Mouse (Mus musculus) liver, embryonic 12.5 days (tissue): Measurements from ENCODE around the gene Usp6nl. TPM values are rescaled to one million over a fixed set of nuclear protein-coding genes. Genes with fewer than 3 reads are reported as not detected.

Experiments used
- ATAC-seq: fragments of 200-750 bp; cut with Nextera tagmentation; 2 replicates; pipeline ENCODE4 v1.8.0; 2017; ENCODE audit warnings: moderate number of reproducible peaks, mild to moderate bottlenecking, moderate library complexity
- H3K27ac ChIP-seq: fragments of 300-500 bp; sonication (generic); 2 replicates; pipeline ENCODE4 v1.5.1; 2016; ENCODE audit warnings: mild to moderate bottlenecking
- H3K27me3 ChIP-seq: fragments of 300-500 bp; sonication (generic); replicated peaks from 2 replicates; pipeline ENCODE4 v1.6.1; 2016; ENCODE audit warnings: mild to moderate bottlenecking, moderate library complexity
- H3K36me3 ChIP-seq: fragments of 300-500 bp; sonication (generic); 2 replicates; pipeline ENCODE4 v1.6.1; 2016; ENCODE audit warnings: mild to moderate bottlenecking, moderate library complexity
- H3K4me1 ChIP-seq: fragments of 300-500 bp; sonication (generic); 2 replicates; pipeline ENCODE4 v1.6.1; 2016
- H3K4me2 ChIP-seq: fragments of 300-500 bp; sonication (generic); 2 replicates; pipeline ENCODE4 v1.6.1; 2016; ENCODE audit warnings: mild to moderate bottlenecking, moderate library complexity
- H3K4me3 ChIP-seq: fragments of 300-500 bp; sonication (generic); 2 replicates; pipeline ENCODE4 v1.5.1; 2016; ENCODE audit warnings: mild to moderate bottlenecking, moderate library complexity
- H3K9ac ChIP-seq: fragments of 300-500 bp; sonication (generic); 2 replicates; pipeline ENCODE4 v1.6.1; 2016; ENCODE audit warnings: mild to moderate bottlenecking, moderate library complexity
- H3K9me3 ChIP-seq: fragments of 300-500 bp; sonication (generic); replicated peaks from 2 replicates; pipeline ENCODE4 v1.6.1; 2016; ENCODE audit warnings: mild to moderate bottlenecking, moderate library complexity
- WGBS: fragments of 180-500 bp; shearing (Covaris S2); methylation state at CpG from one replicate; pipeline ENCODE4 v1.1.7; 2016; ENCODE audit not compliant: insufficient replicate concordance; 5-methylcytosine and 5-hydroxymethylcytosine counted together
- polyA plus RNA-seq: library from polyadenylated mRNA; unstranded; fragments of >200 nt; fragmentation: Nextera tagmentation; extraction: Ambion mirVana; gene quantifications from 2 replicates; pipeline ENCODE4 v1.2.1, GENCODE M21; 2016

Gene Usp6nl
- polyA plus RNA-seq, 1 experiment from 2014 or later, result 7.9 TPM

DNA sequence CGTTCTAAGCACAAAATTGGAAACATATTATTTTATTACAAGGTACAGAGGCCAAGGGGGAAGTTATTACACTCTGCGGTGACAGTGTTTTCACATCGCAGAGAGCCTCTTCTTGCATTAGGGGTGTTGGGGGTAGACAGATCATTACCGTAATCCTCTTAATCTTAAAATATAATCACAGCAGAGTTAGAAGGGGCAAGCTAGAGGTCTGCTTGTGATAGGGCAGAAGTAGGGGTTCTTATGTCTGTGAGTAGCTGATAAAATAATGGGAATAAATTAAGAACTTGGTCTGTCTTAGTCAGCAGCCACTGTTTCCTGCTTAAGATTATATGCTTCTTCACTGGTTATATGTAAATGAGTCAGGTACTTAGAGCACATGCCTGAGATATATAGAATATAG lies 30.6 kb downstream of the Usp6nl start:
- 49% methylated on average over 4 of the region's 4 CpGs for WGBS
- ATAC-seq, result peak; percentile 38; the same call in 1 of the 2 replicates
- H3K4me1 ChIP-seq, result peaks cover 35% of the 10 kb centered on the region
- H3K27me3 ChIP-seq, result no peaks in the 10 kb centered on the region
- no peak overlapping the region for H3K9ac ChIP-seq
- peak overlapping the region; percentile 45; the same call in 1 of the 2 replicates for H3K27ac ChIP-seq
- no peak overlapping the region for H3K4me3 ChIP-seq
- H3K9me3 ChIP-seq, result no peaks in the 10 kb centered on the region
- peaks cover 3% of the 10 kb centered on the region; the same call in 1 of the 2 replicates for H3K36me3 ChIP-seq
- H3K4me2 ChIP-seq, result peak overlapping the region; percentile 32; the same call in 1 of the 2 replicates

DNA sequence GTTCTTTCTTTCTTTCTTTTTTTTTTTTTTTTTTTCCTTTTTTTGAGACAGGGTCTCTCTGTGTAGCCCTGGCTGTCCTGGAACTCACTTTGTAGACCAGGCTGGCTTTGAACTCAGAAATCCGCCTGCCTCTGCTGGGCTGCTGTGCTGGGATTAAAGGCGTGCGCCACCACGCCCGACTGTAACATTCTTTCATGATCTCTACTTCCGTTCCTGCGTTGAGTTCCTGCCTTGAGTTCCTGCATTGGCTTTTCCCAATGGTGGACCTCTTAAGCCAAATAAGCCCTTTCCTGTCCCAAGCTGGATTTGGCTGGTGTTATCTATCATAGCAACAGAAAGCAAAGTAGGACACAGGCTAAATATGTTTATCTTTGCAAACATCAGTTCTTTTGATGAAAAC lies 34.8 kb downstream of the Usp6nl start:
- no peak overlapping the region for H3K9ac ChIP-seq
- no peak overlapping the region for H3K4me3 ChIP-seq
- no peaks in the 10 kb centered on the region for H3K9me3 ChIP-seq
- peaks cover 49% of the 10 kb centered on the region for H3K4me1 ChIP-seq
- no peak for ATAC-seq
- peaks cover 3% of the 10 kb centered on the region; the same call in 1 of the 2 replicates for H3K36me3 ChIP-seq
- 82% methylated on average over 7 of the region's 7 CpGs for WGBS
- H3K27ac ChIP-seq, result no peak overlapping the region
- no peak overlapping the region for H3K4me2 ChIP-seq
- H3K27me3 ChIP-seq, result no peaks in the 10 kb centered on the region

DNA sequence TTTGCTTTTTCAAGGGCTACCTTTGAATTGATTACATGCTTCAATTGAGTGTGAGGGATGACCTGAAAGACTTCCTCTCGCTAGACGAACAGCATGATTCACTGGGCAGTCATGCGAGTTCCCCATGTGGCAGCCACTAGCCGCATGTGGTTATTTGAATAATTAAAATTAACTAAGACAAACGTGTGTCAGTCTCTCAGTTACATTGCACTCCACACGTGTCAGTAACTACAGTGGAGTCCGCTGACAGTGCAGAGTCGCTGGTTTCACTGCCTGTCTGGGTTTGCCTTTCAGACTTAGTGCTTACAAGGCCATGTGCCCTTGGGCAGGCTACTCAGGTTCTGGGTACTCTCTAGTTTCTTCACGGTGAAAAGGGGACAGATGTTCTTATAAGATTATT lies 37.2 kb downstream of the Usp6nl start:
- H3K4me3 ChIP-seq, result no peak overlapping the region
- peaks cover 3% of the 10 kb centered on the region; the same call in 1 of the 2 replicates for H3K36me3 ChIP-seq
- H3K9me3 ChIP-seq, result no peaks in the 10 kb centered on the region
- H3K4me2 ChIP-seq, result no peak overlapping the region
- no peak overlapping the region for H3K27ac ChIP-seq
- no peak overlapping the region for H3K9ac ChIP-seq
- 72% methylated on average over 9 of the region's 9 CpGs for WGBS
- ATAC-seq, result no peak
- H3K27me3 ChIP-seq, result no peaks in the 10 kb centered on the region
- H3K4me1 ChIP-seq, result peaks cover 50% of the 10 kb centered on the region

DNA sequence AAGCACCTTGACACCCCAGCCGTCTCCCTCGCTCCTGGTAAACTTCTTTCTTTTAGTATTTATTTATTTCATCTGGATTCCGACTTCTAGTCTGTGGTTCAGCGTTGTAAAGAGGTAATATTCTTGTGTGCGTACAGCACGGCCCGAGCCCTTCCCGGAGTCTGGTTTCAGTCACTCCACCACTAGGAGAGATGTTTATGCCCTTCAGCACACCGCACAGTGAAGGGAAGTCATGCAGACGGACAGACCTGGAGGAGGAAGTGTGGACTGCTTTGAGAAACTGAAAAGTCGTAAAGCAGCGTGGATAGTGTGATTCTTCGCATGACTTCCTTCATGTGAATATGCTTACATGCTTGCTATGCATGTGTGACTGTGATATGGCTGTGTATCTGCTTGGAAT lies 40.7 kb downstream of the Usp6nl start:
- Histone ChIP-seq H3K4me2 (no peak overlapping the region), H3K36me3 (no peaks in the 10 kb centered on the region), H3K9ac (no peak overlapping the region), H3K9me3 (no peaks in the 10 kb centered on the region), H3K27me3 (no peaks in the 10 kb centered on the region), H3K27ac (no peak overlapping the region), H3K4me3 (no peak overlapping the region), H3K4me1 (peaks cover 75% of the 10 kb centered on the region)
- 69% methylated on average over 13 of the region's 13 CpGs for WGBS
- no peak for ATAC-seq

DNA sequence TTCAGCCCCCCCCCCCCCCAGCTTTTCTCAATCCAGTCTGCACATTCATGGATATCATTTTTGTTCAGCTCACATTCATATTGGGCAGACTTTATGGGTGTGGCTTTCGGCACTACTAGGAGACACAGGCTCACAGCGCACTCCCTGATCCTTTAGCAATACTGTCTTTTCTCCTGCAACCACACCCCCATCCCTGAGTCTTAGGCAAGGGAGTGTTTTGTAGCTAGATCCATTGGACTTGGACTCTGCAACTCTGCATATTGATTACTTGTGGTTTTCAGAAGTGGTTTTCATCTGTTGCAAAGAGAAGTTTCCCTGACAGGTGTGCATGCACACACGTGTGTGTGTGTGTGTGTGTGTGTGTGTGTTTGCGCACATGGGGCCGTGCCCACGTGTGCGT lies 41.5 kb downstream of the Usp6nl start:
- Histone ChIP-seq H3K4me3 (no peak overlapping the region), H3K27ac (no peak overlapping the region), H3K4me2 (no peak overlapping the region), H3K9ac (no peak overlapping the region), H3K9me3 (no peaks in the 10 kb centered on the region), H3K36me3 (no peaks in the 10 kb centered on the region), H3K4me1 (peaks cover 74% of the 10 kb centered on the region), H3K27me3 (no peaks in the 10 kb centered on the region)
- ATAC-seq, result no peak
- 79% methylated on average over 7 of the region's 7 CpGs for WGBS

DNA sequence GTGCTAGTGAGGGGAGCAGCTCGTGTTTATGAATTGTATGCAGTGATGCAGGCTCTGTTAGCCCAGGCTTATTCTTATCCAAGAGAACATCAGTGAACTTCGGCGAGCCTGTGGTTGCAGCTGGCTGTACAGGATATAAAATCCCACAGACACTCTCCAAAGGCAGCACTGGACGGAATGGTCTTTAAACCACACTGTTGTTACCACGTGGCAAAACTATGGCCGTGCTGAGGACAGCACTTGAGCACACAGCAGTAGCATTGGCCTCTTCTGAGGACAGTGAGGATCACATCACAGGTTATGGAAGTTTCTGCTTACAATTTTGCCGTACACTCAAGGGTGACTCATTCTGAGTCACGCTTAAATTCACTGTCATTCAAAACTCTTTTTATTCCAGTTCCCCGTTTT lies 44.1 kb downstream of the Usp6nl start:
- Histone ChIP-seq H3K4me3 (no peak overlapping the region), H3K9me3 (no peaks in the 10 kb centered on the region), H3K4me2 (no peak overlapping the region), H3K9ac (no peak overlapping the region), H3K27me3 (no peaks in the 10 kb centered on the region), H3K27ac (no peak overlapping the region), H3K36me3 (no peaks in the 10 kb centered on the region), H3K4me1 (peaks cover 76% of the 10 kb centered on the region)
- ATAC-seq, result peak; percentile 42; the same call in 1 of the 2 replicates
- 27% methylated on average over 9 of the region's 9 CpGs for WGBS

DNA sequence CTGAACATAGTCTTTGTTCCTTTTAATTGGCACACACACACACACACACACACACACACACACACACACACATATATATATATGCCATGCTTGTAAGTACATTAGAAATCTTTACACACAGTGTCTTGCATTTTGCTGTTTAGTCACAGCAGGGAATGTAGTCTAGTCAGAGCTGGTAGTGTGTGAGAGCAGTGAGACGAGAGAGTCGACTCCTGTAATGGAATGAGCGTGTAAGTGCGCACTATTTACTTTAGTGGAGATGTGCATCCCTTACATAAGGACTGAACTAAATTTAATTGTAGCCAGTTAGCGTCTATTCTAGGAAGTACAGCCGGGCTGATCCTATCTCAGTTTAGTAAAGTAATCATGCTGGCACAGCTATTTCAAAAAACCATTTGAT lies 44.5 kb downstream of the Usp6nl start:
- Histone ChIP-seq H3K9ac (no peak overlapping the region), H3K4me2 (no peak overlapping the region), H3K27me3 (no peaks in the 10 kb centered on the region), H3K27ac (no peak overlapping the region), H3K9me3 (no peaks in the 10 kb centered on the region), H3K4me1 (peaks cover 74% of the 10 kb centered on the region), H3K36me3 (no peaks in the 10 kb centered on the region), H3K4me3 (no peak overlapping the region)
- ATAC-seq, result no peak
- WGBS, result 75% methylated on average over 6 of the region's 6 CpGs

DNA sequence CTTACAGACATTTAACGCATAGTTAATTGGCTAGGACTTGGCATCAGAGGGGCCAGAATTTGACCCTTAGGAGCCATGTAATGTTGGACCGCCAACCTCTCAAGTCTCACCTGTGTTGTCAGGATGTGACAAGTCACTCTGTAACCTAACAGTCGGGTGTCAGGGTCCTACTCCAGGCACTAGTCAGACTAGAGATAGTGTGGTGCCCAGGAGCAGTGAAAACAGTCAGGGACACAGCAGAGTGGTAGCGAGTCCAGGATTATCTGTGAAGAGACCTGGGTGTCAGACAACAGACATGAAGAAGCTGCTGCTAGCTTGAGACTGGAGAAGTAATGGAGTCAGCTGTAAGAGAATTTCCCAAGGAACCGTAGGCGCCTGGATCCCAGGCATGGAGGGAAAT lies 45.0 kb downstream of the Usp6nl start:
- 72% methylated on average over 6 of the region's 6 CpGs for WGBS
- H3K27me3 ChIP-seq, result no peaks in the 10 kb centered on the region
- H3K27ac ChIP-seq, result no peak overlapping the region
- H3K4me1 ChIP-seq, result peaks cover 70% of the 10 kb centered on the region
- no peaks in the 10 kb centered on the region for H3K9me3 ChIP-seq
- H3K4me3 ChIP-seq, result no peak overlapping the region
- 0 out of 2 replicates have a peak, but pooled peaks have one; percentile 11 for ATAC-seq
- no peak overlapping the region for H3K9ac ChIP-seq
- H3K36me3 ChIP-seq, result no peaks in the 10 kb centered on the region
- H3K4me2 ChIP-seq, result no peak overlapping the region

DNA sequence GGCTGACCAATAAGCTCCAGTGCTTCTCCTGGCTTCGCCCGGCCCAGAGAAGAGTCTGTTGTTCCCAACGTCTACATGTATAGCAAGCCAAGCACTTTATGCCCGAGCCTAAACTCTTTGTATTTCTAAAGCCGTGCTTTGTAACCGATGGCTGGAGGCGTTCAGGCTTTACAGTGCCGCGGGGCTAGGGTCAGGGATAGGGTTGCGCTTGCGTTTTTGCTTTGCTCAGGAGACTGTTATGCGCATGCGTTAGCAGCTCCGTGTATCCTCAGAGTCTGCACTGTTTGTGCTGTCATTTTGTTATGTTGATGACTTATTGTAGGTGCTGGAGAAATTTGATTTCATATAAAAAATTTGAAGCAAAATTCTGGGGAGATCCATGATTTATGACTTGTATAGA lies 51.7 kb downstream of the Usp6nl start:
- H3K4me3 ChIP-seq, result no peak overlapping the region
- no peak overlapping the region for H3K27ac ChIP-seq
- ATAC-seq, result no peak
- H3K27me3 ChIP-seq, result no peaks in the 10 kb centered on the region
- H3K36me3 ChIP-seq, result no peaks in the 10 kb centered on the region
- peaks cover 44% of the 10 kb centered on the region for H3K4me1 ChIP-seq
- H3K9ac ChIP-seq, result no peak overlapping the region
- 89% methylated on average over 14 of the region's 14 CpGs for WGBS
- H3K4me2 ChIP-seq, result no peak overlapping the region
- H3K9me3 ChIP-seq, result no peaks in the 10 kb centered on the region

DNA sequence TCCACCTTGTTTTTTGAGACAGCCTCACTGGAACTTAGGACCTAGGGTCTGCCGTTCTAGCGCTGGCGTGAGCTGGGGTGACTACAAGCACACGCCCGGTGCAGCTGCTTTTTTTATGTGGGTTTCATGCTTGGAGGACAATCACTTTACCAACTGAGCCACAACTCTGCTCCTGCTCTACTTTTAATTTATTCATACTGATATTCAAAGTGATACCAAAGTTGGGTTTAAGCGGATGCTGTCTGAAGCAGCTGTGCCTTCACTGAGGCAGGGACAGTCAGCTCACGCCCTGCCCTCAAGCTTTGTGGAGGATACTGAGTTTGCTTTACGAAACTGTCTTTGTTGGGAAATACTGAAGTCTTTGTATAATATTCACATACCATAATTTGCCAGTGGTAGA lies 53.6 kb downstream of the Usp6nl start:
- Histone ChIP-seq H3K4me3 (no peak overlapping the region), H3K36me3 (no peaks in the 10 kb centered on the region), H3K4me1 (peaks cover 44% of the 10 kb centered on the region), H3K4me2 (no peak overlapping the region), H3K9me3 (no peaks in the 10 kb centered on the region), H3K27ac (no peak overlapping the region), H3K9ac (no peak overlapping the region), H3K27me3 (no peaks in the 10 kb centered on the region)
- ATAC-seq, result no peak
- WGBS, result 87% methylated on average over 8 of the region's 8 CpGs

DNA sequence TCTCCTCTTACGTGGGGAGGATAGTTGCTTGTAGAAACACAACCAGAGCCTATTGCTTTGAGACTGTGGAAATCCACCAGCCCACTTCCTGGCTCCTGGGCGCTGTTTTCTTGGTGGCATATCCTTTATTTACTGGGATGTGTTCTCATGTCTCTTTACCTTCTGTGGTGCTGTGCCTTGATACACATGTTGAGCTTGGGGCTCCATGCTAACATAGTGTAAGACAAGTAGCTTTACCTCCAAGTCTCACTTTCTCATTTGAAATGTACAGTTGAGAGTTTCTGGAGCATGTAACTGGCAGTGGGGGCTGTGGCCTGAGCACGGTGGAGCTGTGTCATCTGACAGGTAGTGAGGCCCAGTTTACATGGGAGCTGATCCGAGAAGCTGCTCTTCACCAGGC lies 54.5 kb downstream of the Usp6nl start:
- H3K36me3 ChIP-seq, result no peaks in the 10 kb centered on the region
- no peaks in the 10 kb centered on the region for H3K9me3 ChIP-seq
- peaks cover 41% of the 10 kb centered on the region for H3K4me1 ChIP-seq
- no peaks in the 10 kb centered on the region for H3K27me3 ChIP-seq
- no peak overlapping the region for H3K27ac ChIP-seq
- H3K9ac ChIP-seq, result no peak overlapping the region
- ATAC-seq, result no peak
- H3K4me3 ChIP-seq, result no peak overlapping the region
- no peak overlapping the region for H3K4me2 ChIP-seq
- 79% methylated on average over 4 of the region's 4 CpGs for WGBS

DNA sequence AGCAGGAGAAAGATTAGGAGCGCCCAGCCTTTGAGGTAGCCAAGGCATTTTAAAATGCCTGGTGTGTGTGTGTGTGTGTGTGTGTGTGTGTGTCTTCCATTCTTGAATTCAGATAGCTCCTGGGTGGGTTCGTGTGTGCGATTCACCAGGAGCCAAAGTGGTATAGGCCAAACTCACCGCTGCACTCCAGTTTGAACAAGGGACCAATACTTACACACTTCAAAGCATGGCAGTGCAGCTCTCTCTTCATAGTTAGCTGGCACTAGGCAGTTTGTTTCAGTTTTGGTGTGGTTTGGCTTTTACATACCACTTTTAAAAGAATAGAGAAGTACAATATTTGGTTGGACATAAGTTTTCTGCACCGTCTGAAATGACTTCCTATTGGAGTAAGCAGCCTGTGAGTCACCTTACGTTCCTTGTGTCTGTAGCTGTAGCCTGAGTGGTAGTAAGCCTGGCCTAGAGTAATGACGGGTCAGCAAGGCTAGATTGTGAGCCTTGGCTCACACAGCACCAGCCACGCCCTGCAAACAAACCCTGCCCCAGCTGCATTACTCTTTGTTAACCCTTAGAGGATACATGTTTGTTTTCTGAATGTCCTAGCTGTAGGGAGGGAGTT lies 56.2 kb downstream of the Usp6nl start:
- Histone ChIP-seq H3K4me1 (peaks cover 47% of the 10 kb centered on the region), H3K9me3 (no peaks in the 10 kb centered on the region), H3K4me3 (no peak overlapping the region), H3K4me2 (peak overlapping the region; percentile 24; the same call in 1 of the 2 replicates), H3K27me3 (no peaks in the 10 kb centered on the region), H3K36me3 (no peaks in the 10 kb centered on the region), H3K9ac (no peak overlapping the region), H3K27ac (peak overlapping the region; percentile 30; the same call in 1 of the 2 replicates)
- WGBS, result 48% methylated on average over 8 of the region's 8 CpGs
- ATAC-seq, result peak; percentile 79

DNA sequence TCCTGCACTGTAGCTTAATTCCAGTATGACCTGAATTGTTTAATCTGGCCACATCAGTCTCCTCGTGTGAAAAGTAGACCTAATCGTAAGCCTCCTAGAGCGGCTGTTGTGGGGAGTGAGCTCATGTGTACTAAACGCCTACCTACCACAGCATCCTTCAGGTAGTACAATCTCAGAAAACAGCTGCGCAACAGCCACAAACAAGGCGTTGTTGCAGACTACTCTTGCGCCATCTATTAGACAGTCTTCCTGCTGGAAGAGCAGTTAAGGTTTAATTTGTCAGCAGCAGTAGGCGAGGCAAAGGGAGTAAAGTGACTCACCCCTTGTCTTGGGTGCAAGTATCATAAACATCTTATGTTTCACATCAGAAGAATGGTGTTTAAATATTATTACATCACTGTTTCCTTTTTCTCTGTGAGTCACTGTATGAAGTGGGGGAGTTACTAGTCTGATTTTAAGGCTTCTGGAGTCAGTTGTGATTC lies 57.3 kb downstream of the Usp6nl start:
- 75% methylated on average over 8 of the region's 8 CpGs for WGBS
- no peaks in the 10 kb centered on the region for H3K9me3 ChIP-seq
- H3K36me3 ChIP-seq, result no peaks in the 10 kb centered on the region

More for the DNA sequence above, 57.3 kb downstream of the Usp6nl start:
- H3K4me1 ChIP-seq, result peaks cover 49% of the 10 kb centered on the region
- no peak for ATAC-seq
- no peak overlapping the region for H3K9ac ChIP-seq
- no peak overlapping the region for H3K4me2 ChIP-seq
- H3K4me3 ChIP-seq, result no peak overlapping the region
- H3K27me3 ChIP-seq, result no peaks in the 10 kb centered on the region
- H3K27ac ChIP-seq, result no peak overlapping the region
